Mouse (Mus musculus) midbrain, embryonic 11.5 days (tissue): Measurements from ENCODE around the gene Tmbim4. TPM values are rescaled to one million over a fixed set of nuclear protein-coding genes. Genes with fewer than 3 reads are reported as not detected.

Experiments used
- ATAC-seq: fragments of 200-750 bp; cut with Nextera tagmentation; 2 replicates; pipeline ENCODE4 v1.8.0; 2017; ENCODE audit warnings: moderate TSS enrichment, moderate library complexity; ENCODE audit not compliant: low FRiP score
- DNase-seq: peaks from one replicate; pipeline ENCODE4 v3.0.0; 2015; ENCODE audit warnings: low spot score; ENCODE audit errors: missing footprints
- H3K27ac ChIP-seq: fragments of 300-500 bp; sonication (generic); 2 replicates; pipeline ENCODE4 v1.5.1; 2014; ENCODE audit warnings: low read depth, low read length
- H3K27me3 ChIP-seq: fragments of 300-500 bp; sonication (generic); 2 replicates; pipeline ENCODE4 v1.6.1; 2014; ENCODE audit warnings: mild to moderate bottlenecking, low read length, moderate library complexity, mixed read lengths; ENCODE audit not compliant: control insufficient read depth, insufficient read depth
- H3K36me3 ChIP-seq: fragments of 300-500 bp; sonication (generic); 2 replicates; pipeline ENCODE4 v1.6.1; 2014; ENCODE audit warnings: mild to moderate bottlenecking, low read length, moderate library complexity, mixed read lengths; ENCODE audit not compliant: control insufficient read depth, insufficient read depth
- H3K4me1 ChIP-seq: fragments of 300-500 bp; sonication (generic); 2 replicates; pipeline ENCODE4 v1.6.1; 2014; ENCODE audit warnings: low read length; ENCODE audit not compliant: control insufficient read depth, insufficient read depth
- H3K4me2 ChIP-seq: fragments of 300-500 bp; sonication (generic); 2 replicates; pipeline ENCODE4 v1.6.1; 2014; ENCODE audit warnings: mild to moderate bottlenecking, moderate library complexity
- H3K4me3 ChIP-seq: fragments of 300-500 bp; sonication (generic); 2 replicates; pipeline ENCODE4 v1.5.1; 2014; ENCODE audit warnings: low read depth, low read length
- H3K9ac ChIP-seq: fragments of 300-500 bp; sonication (generic); 2 replicates; pipeline ENCODE4 v1.6.1; 2014; ENCODE audit warnings: low read length
- H3K9me3 ChIP-seq: fragments of 300-500 bp; sonication (generic); 2 replicates; pipeline ENCODE4 v1.6.1; 2016; ENCODE audit warnings: low read length; ENCODE audit not compliant: control insufficient read depth
- WGBS: fragments of 180-500 bp; shearing (Covaris S2); extraction: QIAGEN DNeasy Blood & Tissue Kit; methylation state at CpG from one replicate; pipeline ENCODE4 v1.1.7; 2014; 5-methylcytosine and 5-hydroxymethylcytosine counted together
- polyA plus RNA-seq: library from polyadenylated mRNA; unstranded; fragments of >200 nt; fragmentation: Nextera tagmentation; extraction: Ambion mirVana; gene quantifications from 2 replicates; pipeline ENCODE4 v1.2.1, GENCODE M21; 2014

The Tmbim4 gene
- polyA plus RNA-seq, 1 experiment from 2014 or later = 88.4 TPM

DNA sequence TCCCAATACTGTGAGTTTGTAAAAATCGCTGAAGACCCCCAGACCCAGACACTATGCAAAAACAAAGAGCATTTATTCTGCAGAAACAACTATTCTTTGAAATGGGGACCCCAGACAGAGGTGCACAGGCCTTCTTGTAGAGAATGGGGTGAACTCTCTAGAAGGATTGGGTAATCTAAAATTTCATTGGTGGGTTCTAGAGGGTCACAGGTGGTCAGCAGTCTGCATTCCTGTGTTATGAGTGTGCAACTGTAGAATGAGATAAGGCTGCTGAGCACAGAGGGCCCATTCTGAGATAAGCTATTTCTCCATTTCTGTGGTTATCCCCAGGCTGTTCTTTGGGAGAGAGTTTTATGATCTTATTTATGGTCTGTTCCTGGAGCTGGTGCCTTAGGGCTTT lies 33.3 kb upstream of the Tmbim4 start:
- no peak overlapping the region for H3K4me3 ChIP-seq
- ATAC-seq (no peak), DNase-seq (no peak)
- H3K9ac ChIP-seq = no peak overlapping the region
- H3K9me3 ChIP-seq = no peaks in the 10 kb centered on the region; the same call in 1 of the 2 replicates
- H3K27ac ChIP-seq = no peak overlapping the region
- H3K4me1 ChIP-seq = peaks cover 4% of the 10 kb centered on the region; the same call in 1 of the 2 replicates
- no peaks in the 10 kb centered on the region for H3K27me3 ChIP-seq
- H3K36me3 ChIP-seq = no peaks in the 10 kb centered on the region
- WGBS = 87% methylated on average over 1 of the region's 1 CpGs
- no peak overlapping the region for H3K4me2 ChIP-seq

DNA sequence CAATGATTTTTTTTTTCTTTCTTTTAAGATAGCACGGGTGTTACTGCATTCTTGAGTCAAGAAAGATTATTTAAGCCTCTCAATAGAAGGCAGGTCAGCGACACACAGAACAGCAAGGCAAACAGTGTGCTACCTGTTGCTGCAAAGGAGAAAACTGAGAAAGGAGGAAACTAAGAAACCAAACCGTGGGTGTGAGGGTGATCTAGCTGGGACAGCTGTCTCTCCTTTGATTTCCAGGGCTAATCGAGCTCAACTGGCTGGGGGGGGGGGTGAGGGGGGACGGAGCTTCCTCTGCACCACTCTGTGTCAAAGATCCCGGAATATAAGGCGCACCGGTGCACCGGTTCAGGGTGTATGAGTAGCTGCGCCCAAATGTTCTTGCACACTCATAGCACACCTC lies 32.3 kb upstream of the Tmbim4 start:
- no peak overlapping the region for H3K27ac ChIP-seq
- ATAC-seq (no peak), DNase-seq (no peak)
- no peak overlapping the region for H3K4me2 ChIP-seq
- WGBS = 60% methylated on average over 10 of the region's 10 CpGs
- no peak overlapping the region for H3K9ac ChIP-seq
- no peaks in the 10 kb centered on the region for H3K27me3 ChIP-seq
- peaks cover 4% of the 10 kb centered on the region; the same call in 1 of the 2 replicates for H3K4me1 ChIP-seq
- no peaks in the 10 kb centered on the region; the same call in 1 of the 2 replicates for H3K9me3 ChIP-seq
- H3K36me3 ChIP-seq = no peaks in the 10 kb centered on the region
- H3K4me3 ChIP-seq = no peak overlapping the region

DNA sequence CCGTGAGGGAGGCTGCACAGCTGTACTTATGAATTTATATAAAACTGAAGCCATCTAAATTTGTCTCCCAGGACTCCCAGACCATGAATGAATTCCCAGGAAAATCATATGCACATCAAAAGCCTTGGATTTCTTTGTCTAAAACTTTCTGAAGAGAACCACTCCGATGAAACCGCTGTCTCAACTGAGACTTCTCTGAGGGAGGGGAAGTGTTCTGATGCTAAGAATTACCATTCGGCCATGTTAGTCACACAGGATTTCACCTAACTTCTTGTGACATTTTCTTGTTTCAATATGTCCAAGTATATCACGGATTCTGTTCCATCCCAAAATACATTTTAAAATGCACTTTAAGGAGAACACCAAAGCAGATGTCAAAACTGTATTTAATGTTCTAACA lies 31.5 kb upstream of the Tmbim4 start:
- Histone ChIP-seq H3K4me1 (peaks cover 4% of the 10 kb centered on the region; the same call in 1 of the 2 replicates), H3K4me2 (no peak overlapping the region), H3K9me3 (no peaks in the 10 kb centered on the region; the same call in 1 of the 2 replicates), H3K36me3 (no peaks in the 10 kb centered on the region), H3K27me3 (no peaks in the 10 kb centered on the region), H3K9ac (no peak overlapping the region), H3K27ac (no peak overlapping the region), H3K4me3 (no peak overlapping the region)
- DNase-seq (no peak), ATAC-seq (no peak)
- 60% methylated on average over 5 of the region's 5 CpGs for WGBS

DNA sequence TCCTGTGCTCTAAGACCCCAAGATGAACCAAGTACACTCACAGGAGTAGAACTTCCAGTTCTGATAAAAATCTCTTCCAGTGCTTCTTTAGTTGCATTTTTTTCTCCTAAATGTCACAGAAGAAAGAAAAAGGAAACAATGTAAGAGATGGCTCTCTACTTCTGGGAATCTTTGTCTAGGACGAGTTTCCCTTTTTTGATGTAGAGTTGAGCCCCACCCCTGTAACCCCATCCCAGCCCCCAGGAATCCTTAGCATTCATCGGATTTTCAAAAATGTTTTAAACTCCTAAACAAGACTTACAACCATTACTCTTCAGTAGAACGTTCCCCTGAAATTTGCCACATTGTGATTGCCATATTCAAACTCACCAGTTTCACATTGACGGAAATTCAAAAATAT lies 31.1 kb upstream of the Tmbim4 start:
- DNase-seq = no peak
- WGBS = 67% methylated on average over 4 of the region's 4 CpGs
- H3K36me3 ChIP-seq = no peaks in the 10 kb centered on the region
- H3K9ac ChIP-seq = no peak overlapping the region
- H3K4me3 ChIP-seq = no peak overlapping the region
- peaks cover 4% of the 10 kb centered on the region; the same call in 1 of the 2 replicates for H3K4me1 ChIP-seq
- H3K27me3 ChIP-seq = no peaks in the 10 kb centered on the region
- no peak overlapping the region for H3K27ac ChIP-seq
- H3K4me2 ChIP-seq = no peak overlapping the region
- no peak for ATAC-seq
- no peaks in the 10 kb centered on the region; the same call in 1 of the 2 replicates for H3K9me3 ChIP-seq

DNA sequence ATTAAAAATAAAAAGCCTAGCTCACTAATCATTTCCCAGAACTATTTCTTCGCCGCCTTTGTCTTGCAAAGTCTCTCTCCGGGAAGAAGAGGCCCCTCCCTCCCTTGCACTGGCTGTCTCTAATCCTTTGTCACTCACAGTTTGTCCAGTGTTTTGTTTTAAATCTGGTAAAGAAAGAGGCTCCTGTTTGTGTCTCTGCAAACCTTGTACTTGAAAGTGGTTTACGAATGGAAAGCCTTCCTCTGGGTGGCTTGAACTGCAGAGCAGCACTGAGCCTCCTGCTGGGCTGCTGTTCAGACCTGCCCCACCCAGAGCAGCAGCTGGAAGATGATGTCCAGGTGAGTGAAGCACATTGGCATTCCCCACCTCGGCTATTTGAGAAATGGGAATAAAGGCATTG lies 30.1 kb upstream of the Tmbim4 start:
- H3K4me1 ChIP-seq = peaks cover 4% of the 10 kb centered on the region; the same call in 1 of the 2 replicates
- ATAC-seq (no peak), DNase-seq (no peak)
- H3K27ac ChIP-seq = no peak overlapping the region
- H3K9ac ChIP-seq = no peak overlapping the region
- H3K9me3 ChIP-seq = no peaks in the 10 kb centered on the region; the same call in 1 of the 2 replicates
- no peak overlapping the region for H3K4me3 ChIP-seq
- H3K27me3 ChIP-seq = no peaks in the 10 kb centered on the region
- H3K4me2 ChIP-seq = no peak overlapping the region
- WGBS = 23% methylated on average over 5 of the region's 5 CpGs
- no peaks in the 10 kb centered on the region for H3K36me3 ChIP-seq

DNA sequence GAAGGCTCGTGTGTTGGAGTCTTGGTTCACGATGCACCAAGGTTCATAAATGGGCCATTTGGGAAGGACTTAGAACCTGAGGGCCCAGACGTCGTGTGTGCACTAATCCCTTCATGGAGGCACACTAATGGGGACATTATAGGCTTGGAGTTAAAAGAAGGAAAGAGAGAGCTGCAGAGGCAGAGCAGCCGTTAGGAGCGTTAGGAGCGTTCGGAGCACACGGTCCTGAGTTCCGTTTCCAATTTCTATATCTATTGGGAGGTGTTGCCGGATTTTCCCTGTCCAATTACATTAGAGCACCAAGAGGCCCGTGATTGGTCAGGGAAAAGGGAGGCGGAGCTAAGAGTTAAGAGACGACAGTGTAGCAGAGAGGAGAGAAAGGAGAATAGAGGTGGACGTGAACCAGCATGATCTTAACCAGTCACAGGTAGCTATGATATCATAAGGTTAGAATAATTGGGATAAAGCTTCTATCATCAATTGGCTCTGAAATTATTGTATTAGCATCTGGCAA lies 27.1 kb upstream of the Tmbim4 start:
- no peak overlapping the region for H3K4me2 ChIP-seq
- H3K36me3 ChIP-seq = no peaks in the 10 kb centered on the region
- no peak overlapping the region for H3K4me3 ChIP-seq
- peaks cover 4% of the 10 kb centered on the region; the same call in 1 of the 2 replicates for H3K4me1 ChIP-seq
- H3K9ac ChIP-seq = no peak overlapping the region
- H3K27ac ChIP-seq = no peak overlapping the region
- no peaks in the 10 kb centered on the region for H3K27me3 ChIP-seq
- 88% methylated on average over 15 of the region's 15 CpGs for WGBS
- no peaks in the 10 kb centered on the region; the same call in 1 of the 2 replicates for H3K9me3 ChIP-seq
- ATAC-seq (no peak), DNase-seq (no peak)

DNA sequence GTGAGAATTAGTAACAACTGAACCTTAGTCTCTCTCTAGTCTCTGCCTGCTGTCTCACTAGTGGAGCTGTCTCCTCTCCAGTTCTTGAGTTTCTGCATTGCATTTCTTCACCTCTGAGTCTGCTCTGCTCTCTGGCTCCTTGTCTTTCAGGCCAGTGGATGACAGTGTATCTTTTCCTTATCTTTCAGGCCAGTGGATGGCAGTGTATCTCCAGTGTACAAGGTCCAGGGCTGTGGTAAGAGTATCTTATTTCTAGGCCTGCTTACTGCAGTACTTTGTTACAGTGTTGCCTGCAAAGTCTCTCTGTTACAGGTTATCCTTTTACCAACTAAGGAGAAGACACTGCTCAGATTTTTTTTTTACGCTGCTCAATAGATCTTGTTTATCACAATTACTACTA lies 18.5 kb upstream of the Tmbim4 start:
- WGBS = 97% methylated on average over 1 of the region's 1 CpGs
- H3K9me3 ChIP-seq = no peaks in the 10 kb centered on the region
- ATAC-seq (no peak), DNase-seq (no peak)
- H3K36me3 ChIP-seq = no peaks in the 10 kb centered on the region
- no peaks in the 10 kb centered on the region for H3K4me1 ChIP-seq
- no peak overlapping the region for H3K27ac ChIP-seq
- H3K4me2 ChIP-seq = no peak overlapping the region
- H3K9ac ChIP-seq = no peak overlapping the region
- H3K27me3 ChIP-seq = no peaks in the 10 kb centered on the region
- no peak overlapping the region for H3K4me3 ChIP-seq

DNA sequence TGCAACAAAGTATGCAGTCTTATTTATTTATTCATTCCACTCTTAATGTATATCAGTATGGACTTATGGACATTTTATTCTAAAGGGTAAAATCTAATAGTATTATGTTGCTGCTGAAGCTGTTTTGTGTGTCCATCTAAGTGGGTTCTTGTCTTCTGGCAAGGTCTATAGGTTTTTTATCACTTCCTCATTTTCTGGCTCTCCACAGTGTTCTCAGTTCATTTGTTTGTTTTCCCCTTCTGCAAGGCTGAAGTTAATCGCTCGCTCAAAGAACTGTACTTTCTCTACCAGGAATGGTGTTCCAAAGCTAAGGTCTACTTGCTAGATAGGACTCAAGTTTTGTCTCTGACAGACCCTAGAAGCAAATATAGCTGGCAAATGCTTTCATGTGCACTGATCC lies 18.0 kb upstream of the Tmbim4 start:
- Histone ChIP-seq H3K27me3 (no peaks in the 10 kb centered on the region), H3K4me3 (no peak overlapping the region), H3K36me3 (no peaks in the 10 kb centered on the region), H3K4me2 (no peak overlapping the region), H3K9me3 (no peaks in the 10 kb centered on the region), H3K9ac (no peak overlapping the region), H3K27ac (no peak overlapping the region), H3K4me1 (no peaks in the 10 kb centered on the region)
- ATAC-seq (no peak), DNase-seq (no peak)
- 88% methylated on average over 2 of the region's 2 CpGs for WGBS

DNA sequence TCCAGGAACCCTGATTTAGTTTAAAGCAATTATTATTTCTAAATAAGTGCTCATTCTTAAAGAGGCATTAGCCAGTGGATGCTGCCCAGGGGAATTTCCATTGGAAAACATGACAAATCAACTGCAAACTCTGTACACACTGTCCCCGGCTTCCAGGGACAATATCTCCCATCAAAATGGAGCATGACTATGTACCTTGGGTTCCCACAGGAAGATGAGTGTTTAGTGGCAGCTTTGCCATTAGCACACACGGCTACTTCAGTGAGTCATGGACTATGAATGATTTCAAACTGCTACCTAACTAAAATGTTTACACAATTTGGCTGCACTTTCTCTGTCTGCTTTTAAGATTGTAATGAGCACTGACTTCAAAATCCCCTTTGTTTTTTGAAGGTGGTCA lies 12.9 kb upstream of the Tmbim4 start:
- H3K27me3 ChIP-seq = no peaks in the 10 kb centered on the region
- 72% methylated on average over 2 of the region's 2 CpGs for WGBS
- H3K4me1 ChIP-seq = no peaks in the 10 kb centered on the region
- H3K27ac ChIP-seq = no peak overlapping the region
- no peak overlapping the region for H3K4me2 ChIP-seq
- ATAC-seq (no peak), DNase-seq (no peak)
- H3K36me3 ChIP-seq = no peaks in the 10 kb centered on the region
- H3K4me3 ChIP-seq = no peak overlapping the region
- H3K9me3 ChIP-seq = no peaks in the 10 kb centered on the region
- H3K9ac ChIP-seq = no peak overlapping the region
